Mouse (Mus musculus): ENCODE measurements around the gene Stx6. TPM values are rescaled to one million over a fixed set of nuclear protein-coding genes. Genes with fewer than 3 reads are reported as not detected.

Gene Stx6
- polyA plus RNA-seq, 1 experiment, result 38.9 TPM

DNA sequence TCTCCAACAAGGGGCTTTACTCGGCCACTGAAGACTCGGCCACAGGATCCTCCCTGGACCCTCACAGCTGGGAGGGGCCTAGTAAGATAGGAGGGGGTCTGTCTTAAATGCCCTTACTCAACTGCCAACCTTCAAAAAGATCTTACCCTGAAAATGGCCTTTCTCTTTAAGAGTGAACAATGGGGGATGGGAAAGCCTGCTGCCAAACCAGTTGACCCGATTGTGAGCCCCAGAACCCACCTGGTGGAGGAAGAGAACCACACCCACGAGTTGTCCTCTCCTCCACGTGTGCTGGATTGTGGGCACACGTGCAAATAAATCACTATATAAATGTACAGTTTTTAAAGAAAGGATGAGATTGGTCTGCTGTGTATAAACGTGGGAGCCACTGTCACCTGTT is 46.8 kb downstream of the Stx6 start:
- 54% methylated on average over 7 of the region's 7 CpGs for WGBS
- Histone ChIP-seq H3K4me1 (ENCODE audit: control insufficient read depth, insufficient read depth, low read length) (peaks cover 38% of the 10 kb centered on the region), H3K27ac (ENCODE audit: insufficient read depth, low read depth, low read length) (no peak overlapping the region), H3K27me3 (replicated peaks; ENCODE audit: control insufficient read depth, insufficient read depth, low read length) (no peaks in the 10 kb centered on the region), H3K4me3 (ENCODE audit: insufficient read depth, low read depth, low read length) (no peak overlapping the region), H3K36me3 (ENCODE audit: control insufficient read depth, insufficient read depth, low read length) (no peaks in the 10 kb centered on the region)
- TF ChIP-seq POLR2A (IDR thresholded peaks at IDR 0.05; ENCODE audit: low read depth, low read length) (no peak), CTCF (conservative IDR thresholded peaks at IDR 0.05; ENCODE audit: insufficient read depth, insufficient read length, low read depth, low read length) (no peak)
- no peak for DNase-seq

DNA sequence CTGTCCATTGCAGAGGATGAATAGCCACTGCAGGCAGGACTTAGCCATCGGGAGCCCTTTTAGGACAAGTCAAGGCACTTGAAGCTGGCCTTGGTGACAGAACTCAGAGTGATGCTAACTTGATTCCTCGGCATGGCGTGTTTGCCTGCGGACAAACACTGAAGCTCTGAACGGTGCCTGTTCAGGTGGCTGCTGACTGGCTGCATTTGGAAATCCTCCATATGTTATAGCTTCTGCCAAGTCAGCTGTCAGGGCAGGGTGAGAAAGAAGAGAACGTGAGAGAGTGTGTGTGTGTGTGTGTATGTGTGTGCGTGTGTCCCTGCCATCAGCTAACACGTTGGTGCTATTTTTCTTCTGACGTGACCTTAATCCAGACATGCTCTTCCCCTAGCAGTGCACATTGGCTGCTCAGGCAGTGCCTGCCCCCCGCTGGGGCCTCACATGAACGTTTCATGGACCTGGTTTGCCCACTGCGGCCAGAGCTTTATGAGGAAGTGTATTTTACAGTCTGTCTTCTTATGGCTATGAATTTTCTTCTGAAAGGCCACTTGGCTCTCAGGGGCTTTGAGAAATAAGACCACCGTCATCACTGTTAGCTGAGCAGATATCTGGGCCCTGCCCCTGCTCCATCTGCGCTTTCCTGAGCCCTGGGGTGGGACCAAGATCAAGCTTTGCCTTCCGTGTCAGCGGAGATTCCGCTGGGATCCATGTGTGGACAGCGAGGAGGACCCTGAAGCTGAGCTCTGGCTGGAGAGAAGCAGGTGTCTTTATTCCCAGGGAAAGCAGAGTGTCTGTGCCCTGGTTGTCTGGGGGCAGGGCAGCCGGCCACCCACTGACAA is 47.5 kb downstream of the Stx6 start:
- no peak for DNase-seq
- 68% methylated on average over 19 of the region's 19 CpGs for WGBS
- Histone ChIP-seq H3K4me3 (ENCODE audit: insufficient read depth, low read depth, low read length) (no peak overlapping the region), H3K27ac (ENCODE audit: insufficient read depth, low read depth, low read length) (no peak overlapping the region), H3K27me3 (replicated peaks; ENCODE audit: control insufficient read depth, insufficient read depth, low read length) (no peaks in the 10 kb centered on the region), H3K4me1 (ENCODE audit: control insufficient read depth, insufficient read depth, low read length) (peaks cover 34% of the 10 kb centered on the region), H3K36me3 (ENCODE audit: control insufficient read depth, insufficient read depth, low read length) (no peaks in the 10 kb centered on the region)
- TF ChIP-seq CTCF (conservative IDR thresholded peaks at IDR 0.05; ENCODE audit: insufficient read depth, insufficient read length, low read depth, low read length) (no peak), POLR2A (IDR thresholded peaks at IDR 0.05; ENCODE audit: low read depth, low read length) (no peak)

DNA sequence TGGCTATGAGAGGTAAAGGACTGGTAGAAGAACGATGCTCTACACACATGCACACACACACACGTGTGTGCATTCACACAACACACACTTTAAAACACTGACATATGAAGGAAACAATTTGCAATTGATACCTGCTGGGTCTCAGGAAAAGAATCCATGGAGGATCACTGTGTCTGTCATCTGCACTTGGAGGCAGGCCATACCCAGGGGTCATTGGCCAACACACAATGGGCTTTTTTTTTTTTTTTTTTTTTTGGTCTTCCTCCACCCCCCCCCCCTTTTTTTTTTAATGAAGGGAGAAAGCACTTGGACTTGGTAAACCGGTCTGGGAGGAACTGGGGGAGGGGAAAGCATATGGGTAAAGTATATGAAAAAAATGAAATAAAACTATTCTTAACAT is 49.3 kb downstream of the Stx6 start:
- Histone ChIP-seq H3K4me1 (ENCODE audit: control insufficient read depth, insufficient read depth, low read length) (peaks cover 18% of the 10 kb centered on the region), H3K27ac (ENCODE audit: insufficient read depth, low read depth, low read length) (no peak overlapping the region), H3K27me3 (replicated peaks; ENCODE audit: control insufficient read depth, insufficient read depth, low read length) (no peaks in the 10 kb centered on the region), H3K4me3 (ENCODE audit: insufficient read depth, low read depth, low read length) (no peak overlapping the region), H3K36me3 (ENCODE audit: control insufficient read depth, insufficient read depth, low read length) (no peaks in the 10 kb centered on the region)
- WGBS, result 67% methylated on average over 3 of the region's 3 CpGs
- DNase-seq, result no peak
- TF ChIP-seq POLR2A (IDR thresholded peaks at IDR 0.05; ENCODE audit: low read depth, low read length), result no peak
- TF ChIP-seq CTCF (conservative IDR thresholded peaks at IDR 0.05; ENCODE audit: insufficient read depth, insufficient read length, low read depth, low read length), result no peak

DNA sequence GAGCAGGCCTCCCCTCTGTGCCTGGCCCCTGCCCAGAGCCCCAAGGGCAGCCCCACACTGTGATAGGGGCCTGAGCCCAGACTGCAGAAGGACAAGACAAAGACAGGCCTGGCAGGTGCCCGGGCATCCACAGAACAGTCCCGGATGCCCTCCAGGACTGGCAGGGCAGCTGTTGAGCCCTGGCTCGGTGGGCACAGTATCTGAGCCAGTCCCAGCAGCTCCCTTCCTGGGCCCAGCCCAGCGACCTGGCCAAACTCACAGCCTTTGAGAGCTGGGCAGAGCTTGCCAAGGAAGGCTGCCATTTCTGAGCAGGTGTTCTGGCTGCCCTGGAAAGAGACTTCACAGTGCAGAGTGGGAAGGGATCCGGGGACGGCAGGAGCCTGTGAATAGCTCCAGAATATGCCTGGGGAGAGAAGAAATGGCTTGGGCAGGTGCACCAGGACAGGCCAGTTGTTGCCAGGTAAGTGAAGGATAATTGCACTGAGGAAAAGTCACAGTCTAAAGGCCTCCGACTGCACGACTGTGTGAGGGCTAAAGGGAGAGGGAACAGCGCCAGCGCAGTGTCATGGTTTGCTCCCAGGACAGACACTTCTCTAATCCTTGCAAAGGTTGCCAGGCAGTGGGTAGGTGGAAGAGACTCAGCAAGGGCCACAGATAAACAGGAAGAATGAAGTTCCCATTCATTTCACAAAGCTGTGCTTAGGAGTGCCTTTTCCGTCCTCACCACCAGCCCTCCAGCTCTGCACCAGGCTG is 51.7 kb downstream of the Stx6 start:
- H3K27ac ChIP-seq (ENCODE audit: insufficient read depth, low read depth, low read length), result no peak overlapping the region
- H3K27me3 ChIP-seq (replicated peaks; ENCODE audit: control insufficient read depth, insufficient read depth, low read length), result no peaks in the 10 kb centered on the region
- DNase-seq, result peak; percentile 63
- TF ChIP-seq POLR2A (IDR thresholded peaks at IDR 0.05; ENCODE audit: low read depth, low read length) (no peak), CTCF (conservative IDR thresholded peaks at IDR 0.05; ENCODE audit: insufficient read depth, insufficient read length, low read depth, low read length) (no peak)
- WGBS, result 62% methylated on average over 11 of the region's 11 CpGs
- no peak overlapping the region for H3K4me3 ChIP-seq (ENCODE audit: insufficient read depth, low read depth, low read length)
- peaks cover 16% of the 10 kb centered on the region for H3K4me1 ChIP-seq (ENCODE audit: control insufficient read depth, insufficient read depth, low read length)
- no peaks in the 10 kb centered on the region; the same call in 1 of the 2 replicates for H3K36me3 ChIP-seq (ENCODE audit: control insufficient read depth, insufficient read depth, low read length)

DNA sequence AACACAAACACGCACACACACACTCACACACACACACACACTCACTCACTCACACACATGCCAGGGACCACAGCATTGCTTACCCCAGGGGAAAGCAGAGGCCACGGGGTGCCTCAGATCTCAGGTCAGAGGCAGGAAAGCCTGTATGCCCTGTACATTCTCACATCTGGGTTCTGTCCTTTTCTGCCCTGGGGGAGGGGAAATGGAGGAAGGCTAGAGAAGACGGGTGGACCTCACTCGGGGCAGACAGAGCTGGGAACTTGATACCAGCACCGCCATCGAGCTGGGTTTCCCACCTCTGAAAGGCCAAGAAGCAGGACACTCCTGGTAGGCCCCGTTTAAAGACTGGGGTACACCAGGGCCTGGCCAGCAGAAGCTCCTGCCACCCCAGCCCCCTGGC is 52.5 kb downstream of the Stx6 start:
- Histone ChIP-seq H3K4me1 (ENCODE audit: control insufficient read depth, insufficient read depth, low read length) (peaks cover 14% of the 10 kb centered on the region; the same call in 1 of the 2 replicates), H3K27me3 (replicated peaks; ENCODE audit: control insufficient read depth, insufficient read depth, low read length) (no peaks in the 10 kb centered on the region), H3K36me3 (ENCODE audit: control insufficient read depth, insufficient read depth, low read length) (no peaks in the 10 kb centered on the region; the same call in 1 of the 2 replicates), H3K4me3 (ENCODE audit: insufficient read depth, low read depth, low read length) (no peak overlapping the region), H3K27ac (ENCODE audit: insufficient read depth, low read depth, low read length) (no peak overlapping the region)
- 48% methylated on average over 7 of the region's 7 CpGs for WGBS
- DNase-seq, result no peak
- TF ChIP-seq POLR2A (IDR thresholded peaks at IDR 0.05; ENCODE audit: low read depth, low read length) (no peak), CTCF (conservative IDR thresholded peaks at IDR 0.05; ENCODE audit: insufficient read depth, insufficient read length, low read depth, low read length) (no peak)

DNA sequence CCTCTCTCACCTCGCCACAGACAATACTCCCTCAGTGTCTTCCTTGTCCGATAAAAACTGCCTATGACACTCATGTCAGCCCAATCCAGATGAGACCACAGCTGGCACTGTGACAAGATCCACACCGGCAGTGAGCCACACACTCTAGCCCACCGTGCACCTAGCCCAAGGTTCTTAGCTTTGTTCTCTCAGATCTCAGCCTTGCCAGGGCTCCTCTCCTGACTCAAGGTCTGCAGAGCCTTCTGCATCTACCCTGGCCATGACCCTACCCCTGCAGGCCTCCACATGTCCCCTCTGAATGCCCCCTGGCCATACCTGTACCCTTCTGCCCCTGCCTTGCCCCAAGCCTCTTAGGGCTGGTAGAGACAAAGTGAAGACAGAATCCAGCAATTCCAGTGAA is 53.6 kb downstream of the Stx6 start:
- no peak for DNase-seq
- no peaks in the 10 kb centered on the region; the same call in 1 of the 2 replicates for H3K36me3 ChIP-seq (ENCODE audit: control insufficient read depth, insufficient read depth, low read length)
- H3K4me3 ChIP-seq (ENCODE audit: insufficient read depth, low read depth, low read length), result no peak overlapping the region
- no peak overlapping the region for H3K27ac ChIP-seq (ENCODE audit: insufficient read depth, low read depth, low read length)
- H3K27me3 ChIP-seq (replicated peaks; ENCODE audit: control insufficient read depth, insufficient read depth, low read length), result no peaks in the 10 kb centered on the region
- peaks cover 20% of the 10 kb centered on the region; the same call in 1 of the 2 replicates for H3K4me1 ChIP-seq (ENCODE audit: control insufficient read depth, insufficient read depth, low read length)
- WGBS, result 47% methylated on average over 4 of the region's 4 CpGs
- TF ChIP-seq POLR2A (IDR thresholded peaks at IDR 0.05; ENCODE audit: low read depth, low read length) (no peak), CTCF (conservative IDR thresholded peaks at IDR 0.05; ENCODE audit: insufficient read depth, insufficient read length, low read depth, low read length) (no peak)

DNA sequence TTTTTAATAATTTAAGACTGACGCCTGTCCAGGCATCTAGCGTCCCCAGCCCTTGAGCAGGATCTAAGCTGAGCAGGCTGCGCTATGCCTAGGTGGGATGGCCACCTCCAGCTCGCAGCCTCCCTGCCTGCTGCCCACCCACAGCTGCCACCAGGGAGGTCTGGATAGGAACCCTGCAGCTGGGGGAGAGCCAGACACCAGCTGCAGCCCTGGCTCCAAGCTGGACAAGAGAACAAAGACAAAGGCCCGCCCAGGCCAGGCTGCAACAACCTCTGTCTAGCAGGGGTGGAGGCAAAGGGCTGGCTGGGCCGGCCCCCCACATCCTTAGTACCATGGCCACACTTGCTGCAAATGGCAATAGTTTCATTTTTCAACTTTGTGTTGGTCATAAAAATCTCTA is 54.0 kb downstream of the Stx6 start:
- no peak for DNase-seq
- H3K4me3 ChIP-seq (ENCODE audit: insufficient read depth, low read depth, low read length), result no peak overlapping the region
- TF ChIP-seq POLR2A (IDR thresholded peaks at IDR 0.05; ENCODE audit: low read depth, low read length) (no peak), CTCF (conservative IDR thresholded peaks at IDR 0.05; ENCODE audit: insufficient read depth, insufficient read length, low read depth, low read length) (no peak)
- H3K27me3 ChIP-seq (replicated peaks; ENCODE audit: control insufficient read depth, insufficient read depth, low read length), result no peaks in the 10 kb centered on the region
- 63% methylated on average over 6 of the region's 6 CpGs for WGBS
- H3K4me1 ChIP-seq (ENCODE audit: control insufficient read depth, insufficient read depth, low read length), result peaks cover 24% of the 10 kb centered on the region; the same call in 1 of the 2 replicates
- no peak overlapping the region for H3K27ac ChIP-seq (ENCODE audit: insufficient read depth, low read depth, low read length)
- peaks cover 2% of the 10 kb centered on the region; the same call in 1 of the 2 replicates for H3K36me3 ChIP-seq (ENCODE audit: control insufficient read depth, insufficient read depth, low read length)
